Mouse (Mus musculus): Measurements from ENCODE around the gene Fam243. TPM values are rescaled to one million over a fixed set of nuclear protein-coding genes. Genes with fewer than 3 reads are reported as not detected.
A peak's percentile ranks its signal among the peaks of the same experiment; 100 is the strongest.

The Fam243 gene
- polyA plus RNA-seq, 1 experiment, result not detected

- H3K4me1 ChIP-seq (ENCODE audit: control insufficient read depth, insufficient read depth, low read length), result peaks cover 13% of the 10 kb centered on the region
- H3K4me3 ChIP-seq (ENCODE audit: insufficient read depth, low read length), result peak overlapping the region; percentile 97
- TF ChIP-seq POLR2A (IDR thresholded peaks at IDR 0.05; ENCODE audit: borderline replicate concordance, low read depth, low read length) (no peak), CTCF (IDR thresholded peaks at IDR 0.05; ENCODE audit: low read depth, low read length) (no peak)
- H3K27ac ChIP-seq (ENCODE audit: insufficient read depth, low read depth, low read length), result no peak overlapping the region
These were observed 19.3 kb downstream of the Fam243 start for GRCm38 (mm10) chr16:92301989-92302388.

GRCm38 (mm10) chr16:92301412-92301806 lies 19.8 kb downstream of the Fam243 start:
- H3K27ac ChIP-seq (ENCODE audit: insufficient read depth, low read depth, low read length), result peak overlapping the region; percentile 49
- H3K4me1 ChIP-seq (ENCODE audit: control insufficient read depth, insufficient read depth, low read length), result peaks cover 13% of the 10 kb centered on the region
- no peak for TF ChIP-seq CTCF (IDR thresholded peaks at IDR 0.05; ENCODE audit: low read depth, low read length)
- TF ChIP-seq POLR2A (IDR thresholded peaks at IDR 0.05; ENCODE audit: borderline replicate concordance, low read depth, low read length), result no peak
- peak overlapping the region; percentile 97 for H3K4me3 ChIP-seq (ENCODE audit: insufficient read depth, low read length)

- Histone ChIP-seq H3K27ac (ENCODE audit: insufficient read depth, low read depth, low read length) (peak within 1 kb of the TSS; percentile 49), H3K4me1 (ENCODE audit: control insufficient read depth, insufficient read depth, low read length) (peaks cover 13% of the 10 kb centered on the region), H3K4me3 (ENCODE audit: insufficient read depth, low read length) (peak within 1 kb of the TSS; percentile 97)
- no peak for TF ChIP-seq POLR2A (IDR thresholded peaks at IDR 0.05; ENCODE audit: borderline replicate concordance, low read depth, low read length)
- TF ChIP-seq CTCF (IDR thresholded peaks at IDR 0.05; ENCODE audit: low read depth, low read length), result no peak
These were observed 20.4 kb downstream of the Fam243 start, which contains the start of gene Smim11 for GRCm38 (mm10) chr16:92300649-92301411. TSS of gene Smim11 (plus strand) at chr16:92301286.

- H3K4me1 ChIP-seq (ENCODE audit: control insufficient read depth, insufficient read depth, low read length), result peaks cover 2% of the 10 kb centered on the region
- H3K27ac ChIP-seq (ENCODE audit: insufficient read depth, low read depth, low read length), result no peak overlapping the region
- no peak overlapping the region for H3K4me3 ChIP-seq (ENCODE audit: insufficient read depth, low read length)
- TF ChIP-seq CTCF (IDR thresholded peaks at IDR 0.05; ENCODE audit: low read depth, low read length) (no peak), POLR2A (IDR thresholded peaks at IDR 0.05; ENCODE audit: borderline replicate concordance, low read depth, low read length) (no peak)
These were observed 25.9 kb downstream of the Fam243 start for GRCm38 (mm10) chr16:92295328-92295727.

GRCm38 (mm10) chr16:92294267-92294970 lies 26.8 kb downstream of the Fam243 start:
- Histone ChIP-seq H3K4me3 (ENCODE audit: insufficient read depth, low read length) (no peak overlapping the region), H3K4me1 (ENCODE audit: control insufficient read depth, insufficient read depth, low read length) (no peaks in the 10 kb centered on the region), H3K27ac (ENCODE audit: insufficient read depth, low read depth, low read length) (no peak overlapping the region)
- TF ChIP-seq POLR2A (IDR thresholded peaks at IDR 0.05; ENCODE audit: borderline replicate concordance, low read depth, low read length) (no peak), CTCF (IDR thresholded peaks at IDR 0.05; ENCODE audit: low read depth, low read length) (no peak)

GRCm38 (mm10) chr16:92292101-92292500 lies 29.1 kb downstream of the Fam243 start, which contains the start of gene Kcne2:
TSS of gene Kcne2 (plus strand) at chr16:92292389.
- Histone ChIP-seq H3K4me1 (ENCODE audit: control insufficient read depth, insufficient read depth, low read length) (no peaks in the 10 kb centered on the region), H3K27ac (ENCODE audit: insufficient read depth, low read depth, low read length) (no peak within 1 kb of the TSS), H3K4me3 (ENCODE audit: insufficient read depth, low read length) (no peak within 1 kb of the TSS)
- no peak for TF ChIP-seq CTCF (IDR thresholded peaks at IDR 0.05; ENCODE audit: low read depth, low read length)
- TF ChIP-seq POLR2A (IDR thresholded peaks at IDR 0.05; ENCODE audit: borderline replicate concordance, low read depth, low read length), result no peak

GRCm38 (mm10) chr16:92290045-92290444 lies 31.2 kb downstream of the Fam243 start:
- Histone ChIP-seq H3K4me1 (ENCODE audit: control insufficient read depth, insufficient read depth, low read length) (no peaks in the 10 kb centered on the region), H3K4me3 (ENCODE audit: insufficient read depth, low read length) (no peak overlapping the region), H3K27ac (ENCODE audit: insufficient read depth, low read depth, low read length) (no peak overlapping the region)
- TF ChIP-seq CTCF (IDR thresholded peaks at IDR 0.05; ENCODE audit: low read depth, low read length), result no peak
- TF ChIP-seq POLR2A (IDR thresholded peaks at IDR 0.05; ENCODE audit: borderline replicate concordance, low read depth, low read length), result no peak

GRCm38 (mm10) chr16:92288778-92289177 lies 32.5 kb downstream of the Fam243 start:
- TF ChIP-seq CTCF (IDR thresholded peaks at IDR 0.05; ENCODE audit: low read depth, low read length), result no peak
- no peak for TF ChIP-seq POLR2A (IDR thresholded peaks at IDR 0.05; ENCODE audit: borderline replicate concordance, low read depth, low read length)
- no peak overlapping the region for H3K4me3 ChIP-seq (ENCODE audit: insufficient read depth, low read length)
- no peaks in the 10 kb centered on the region for H3K4me1 ChIP-seq (ENCODE audit: control insufficient read depth, insufficient read depth, low read length)
- H3K27ac ChIP-seq (ENCODE audit: insufficient read depth, low read depth, low read length), result no peak overlapping the region

- Histone ChIP-seq H3K4me3 (ENCODE audit: insufficient read depth, low read length) (no peak overlapping the region), H3K4me1 (ENCODE audit: control insufficient read depth, insufficient read depth, low read length) (no peaks in the 10 kb centered on the region), H3K27ac (ENCODE audit: insufficient read depth, low read depth, low read length) (no peak overlapping the region)
- no peak for TF ChIP-seq POLR2A (IDR thresholded peaks at IDR 0.05; ENCODE audit: borderline replicate concordance, low read depth, low read length)
- TF ChIP-seq CTCF (IDR thresholded peaks at IDR 0.05; ENCODE audit: low read depth, low read length), result peak; percentile 74
These were observed 34.6 kb downstream of the Fam243 start for GRCm38 (mm10) chr16:92286609-92287008.

- Histone ChIP-seq H3K4me1 (ENCODE audit: control insufficient read depth, insufficient read depth, low read length) (no peaks in the 10 kb centered on the region), H3K4me3 (ENCODE audit: insufficient read depth, low read length) (no peak overlapping the region), H3K27ac (ENCODE audit: insufficient read depth, low read depth, low read length) (no peak overlapping the region)
- TF ChIP-seq CTCF (IDR thresholded peaks at IDR 0.05; ENCODE audit: low read depth, low read length), result no peak
- no peak for TF ChIP-seq POLR2A (IDR thresholded peaks at IDR 0.05; ENCODE audit: borderline replicate concordance, low read depth, low read length)
These were observed 36.2 kb downstream of the Fam243 start for GRCm38 (mm10) chr16:92285068-92285467.

Data from bone marrow macrophage, adult 2 months (primary cell).